Mouse (Mus musculus): ENCODE data around the gene Mpeg1.

The Mpeg1 gene

DNA sequence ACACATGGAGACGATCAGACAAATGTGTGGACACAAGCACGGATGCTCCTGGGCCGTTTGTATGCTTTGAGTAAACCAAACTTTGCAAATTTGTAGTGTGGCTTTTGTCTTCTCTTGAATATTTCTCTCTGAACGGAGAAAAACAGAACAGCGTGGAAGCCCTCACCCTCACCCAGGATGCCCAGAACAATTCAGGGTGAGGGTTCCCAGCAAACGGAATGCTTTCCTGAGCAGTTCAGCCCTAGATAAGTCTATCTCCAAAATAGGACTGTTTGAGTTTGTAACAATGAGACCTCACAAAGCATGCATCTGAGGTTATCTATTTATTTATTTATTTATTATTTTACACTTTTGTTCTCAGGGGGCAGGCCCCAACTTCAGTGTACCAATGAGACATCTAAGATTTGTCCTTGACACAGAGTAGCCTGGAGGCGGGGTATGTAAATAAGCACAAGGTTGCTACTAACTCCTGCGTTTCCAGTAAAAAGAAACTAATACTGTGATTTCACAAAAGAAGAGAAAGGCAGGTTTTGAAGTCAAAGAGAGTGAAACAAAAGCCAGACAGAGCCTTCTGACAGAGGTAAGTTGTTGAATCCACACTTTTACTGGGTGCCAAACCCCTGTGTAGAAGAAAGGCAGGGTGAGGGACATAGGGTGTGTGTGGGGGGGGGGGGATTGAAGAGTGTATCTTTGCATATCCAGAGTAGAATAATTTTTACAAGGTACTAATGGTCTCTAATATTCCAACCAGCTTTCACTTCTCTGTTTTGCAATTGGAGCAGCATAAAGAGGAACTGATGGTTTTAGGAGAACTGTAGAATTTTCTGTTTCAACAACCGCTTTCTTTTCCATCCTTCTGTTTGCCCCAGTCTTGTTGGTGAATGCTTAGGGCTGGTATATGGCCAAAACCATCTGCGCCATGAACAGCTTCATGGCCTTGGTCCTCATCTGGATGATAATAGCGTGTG is at the start of gene Mpeg1:
Gene Mpeg1, plus strand, starts transcription at position 498 of the 968 bp plus-strand sequence.
- no peak for DNase-seq

DNA sequence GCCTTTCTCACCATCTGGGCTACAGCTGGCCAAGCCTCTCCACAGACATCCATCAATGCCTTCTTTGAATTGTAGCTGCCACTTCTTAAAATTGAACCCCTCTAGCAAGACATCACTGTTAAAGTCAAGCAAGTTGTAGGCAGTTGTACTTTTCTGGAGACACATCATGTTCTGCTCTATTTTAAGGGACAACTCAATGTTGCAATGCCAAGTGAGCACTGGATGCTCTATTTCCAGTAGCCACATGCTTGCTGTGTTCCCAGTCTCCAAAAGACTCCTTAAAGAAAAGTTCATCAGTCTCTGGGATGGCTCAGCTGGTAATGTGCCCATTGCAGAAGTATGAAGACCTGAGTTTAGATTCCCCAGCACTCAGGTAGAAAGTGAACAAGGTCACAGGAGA is 46.8 kb upstream of the Mpeg1 start:
- DNase-seq = no peak

DNA sequence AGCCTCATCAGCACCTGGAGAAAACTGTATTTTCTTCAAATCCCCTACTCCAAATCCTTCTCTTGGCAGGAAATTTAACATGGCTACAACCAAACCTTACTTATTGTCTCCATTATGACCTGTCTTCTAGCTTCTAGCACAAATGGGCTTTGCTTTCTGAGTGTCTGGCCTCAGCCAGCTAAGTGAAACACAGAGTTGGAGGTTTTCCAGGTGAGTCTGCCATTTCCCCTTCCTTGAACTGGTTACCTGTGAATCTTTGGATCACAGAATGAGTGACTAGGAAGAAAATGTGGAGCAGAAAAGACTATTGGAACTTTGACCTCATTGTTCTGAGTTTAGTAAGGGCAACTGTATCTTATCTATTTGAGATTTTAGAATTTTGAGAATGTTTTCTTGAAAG is 43.2 kb upstream of the Mpeg1 start, which contains the start of gene Olfr1441:
Gene Olfr1441, plus strand, starts transcription at position 73 of the 400 bp plus-strand sequence.
- DNase-seq = no peak

DNA sequence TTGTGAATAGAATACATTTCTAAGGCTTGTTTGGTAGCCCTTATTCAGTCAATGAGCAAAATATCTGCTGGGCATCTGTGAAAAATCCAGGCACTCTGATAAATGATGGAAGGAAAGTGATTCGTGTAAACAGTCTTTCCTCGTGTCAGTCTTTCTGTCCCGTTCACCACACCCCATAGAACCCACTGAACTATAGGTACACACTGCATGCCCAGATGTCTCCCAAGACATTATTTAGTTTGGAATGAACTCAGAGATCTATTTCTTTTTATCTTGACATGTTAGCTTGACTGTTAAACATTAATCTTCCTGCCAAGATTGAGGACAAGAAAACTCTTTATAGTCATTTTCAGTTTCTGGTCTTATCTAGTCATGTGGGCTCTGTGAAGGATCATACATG is 42.3 kb upstream of the Mpeg1 start:
- no peak for DNase-seq

DNA sequence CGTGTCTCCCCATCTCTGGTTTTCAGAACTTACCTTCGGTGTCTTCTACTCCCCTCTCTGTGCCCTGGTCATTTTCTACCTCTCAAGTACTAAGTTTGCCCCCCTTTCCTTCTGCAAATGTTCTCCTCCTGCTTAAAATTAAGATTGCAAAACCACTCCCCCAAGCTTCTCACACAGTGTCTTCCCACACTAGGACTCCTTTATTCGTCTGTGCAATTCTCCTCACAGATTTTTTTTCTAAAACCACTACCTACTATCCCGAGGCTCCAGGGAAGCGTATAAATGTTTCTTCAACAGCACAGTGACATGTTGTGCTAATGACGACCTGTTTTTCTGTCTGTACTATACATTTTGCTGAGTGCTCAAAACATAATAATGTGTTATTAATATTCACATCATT is 40.0 kb upstream of the Mpeg1 start:
- no peak for DNase-seq

DNA sequence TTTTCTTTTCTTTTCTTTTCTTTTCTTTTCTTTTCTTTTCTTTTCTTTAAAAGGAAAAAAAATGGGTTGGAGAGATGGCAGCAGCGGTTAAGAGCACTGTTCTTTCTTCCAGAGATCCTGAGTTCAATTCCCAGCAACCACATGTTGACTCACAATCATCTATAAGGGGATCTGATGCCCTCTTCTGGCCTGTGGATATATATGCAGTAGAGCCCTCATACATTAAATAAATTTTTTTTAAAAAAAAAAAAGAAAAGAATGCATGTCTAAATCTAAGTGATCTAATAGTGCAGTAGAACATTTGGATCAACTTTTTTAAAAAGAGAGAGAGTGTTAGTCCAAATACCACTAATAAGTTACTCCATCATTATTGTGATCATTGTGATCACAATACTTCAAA is 38.9 kb upstream of the Mpeg1 start:
- DNase-seq = no peak

DNA sequence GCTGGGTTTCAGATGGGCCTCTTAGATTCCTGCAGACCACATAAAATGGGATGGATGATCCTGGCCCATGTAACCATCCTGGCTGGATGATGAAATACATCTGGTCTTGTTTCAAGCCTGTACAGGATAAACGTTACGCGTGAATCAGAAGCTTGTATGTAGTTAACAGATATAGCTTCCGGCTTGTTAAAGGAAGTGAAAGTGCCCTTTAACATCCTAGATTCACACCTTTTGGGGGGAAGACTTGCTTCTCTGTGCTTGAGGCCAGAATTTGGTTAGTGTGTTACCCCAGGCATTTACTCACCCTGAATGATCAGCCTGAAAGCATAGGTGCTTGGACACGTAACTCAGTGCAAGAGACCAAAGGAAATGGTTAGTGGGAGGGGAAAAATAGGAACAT is 33.5 kb upstream of the Mpeg1 start:
- DNase-seq = no peak

DNA sequence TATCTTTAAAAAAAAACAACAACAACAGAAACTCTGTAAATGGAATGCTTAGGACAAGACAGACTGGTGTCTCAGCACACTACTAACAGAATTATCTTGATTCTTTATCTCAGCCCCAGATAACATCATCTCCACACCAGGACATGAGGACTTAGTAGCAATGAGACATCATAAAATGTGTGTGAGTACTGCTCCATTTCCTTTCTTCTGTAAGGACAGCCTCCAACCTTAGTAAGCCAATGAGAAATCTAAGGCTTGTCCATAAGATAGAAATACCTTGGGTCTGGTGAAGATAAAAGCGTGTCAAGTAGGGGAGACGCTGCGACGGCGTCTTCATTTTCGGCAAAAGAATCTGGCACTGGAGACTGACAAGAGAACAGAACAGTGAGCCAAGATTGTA is 33.0 kb upstream of the Mpeg1 start, which contains the start of gene Pfpl:
Gene Pfpl, plus strand, starts transcription at position 301 of the 400 bp plus-strand sequence.
- DNase-seq = no peak

DNA sequence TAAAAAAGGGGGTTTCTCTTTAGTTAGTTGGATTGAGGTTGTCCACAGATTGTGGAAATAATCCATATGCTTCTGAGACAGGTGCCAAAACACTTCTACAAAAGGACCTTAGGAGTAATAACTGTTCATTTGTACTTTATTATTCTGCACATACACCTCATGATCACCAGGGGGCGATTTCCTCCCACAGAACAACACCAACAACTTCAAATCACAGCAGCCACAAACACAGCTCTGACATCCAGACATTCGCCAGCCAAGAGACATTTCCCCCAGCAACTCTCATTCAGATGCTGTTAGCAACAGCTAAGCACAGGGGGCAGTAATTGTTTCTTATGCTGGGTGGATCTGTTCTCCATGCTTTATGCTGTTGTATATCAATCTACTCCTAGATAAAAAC is 27.5 kb upstream of the Mpeg1 start:
- DNase-seq = no peak

DNA sequence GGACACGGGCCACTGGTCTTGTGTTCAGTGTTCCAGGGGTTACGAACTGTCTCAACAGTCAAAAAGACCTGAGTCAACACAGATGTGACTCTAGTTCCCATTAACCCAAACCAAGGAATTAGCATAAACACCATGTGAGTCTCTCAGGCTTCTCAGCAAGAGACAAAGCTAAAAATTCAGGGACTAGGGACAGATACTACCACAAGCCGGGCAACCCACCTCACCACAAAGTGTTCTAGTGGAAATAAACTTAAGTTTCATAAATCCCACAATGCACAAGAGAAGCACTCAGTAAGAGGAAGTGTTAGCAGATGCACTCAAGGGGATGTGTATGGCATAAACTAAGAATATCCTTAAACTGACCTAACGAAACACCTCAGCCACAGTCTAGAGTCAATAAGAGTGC is 25.6 kb upstream of the Mpeg1 start:
- no peak for DNase-seq

DNA sequence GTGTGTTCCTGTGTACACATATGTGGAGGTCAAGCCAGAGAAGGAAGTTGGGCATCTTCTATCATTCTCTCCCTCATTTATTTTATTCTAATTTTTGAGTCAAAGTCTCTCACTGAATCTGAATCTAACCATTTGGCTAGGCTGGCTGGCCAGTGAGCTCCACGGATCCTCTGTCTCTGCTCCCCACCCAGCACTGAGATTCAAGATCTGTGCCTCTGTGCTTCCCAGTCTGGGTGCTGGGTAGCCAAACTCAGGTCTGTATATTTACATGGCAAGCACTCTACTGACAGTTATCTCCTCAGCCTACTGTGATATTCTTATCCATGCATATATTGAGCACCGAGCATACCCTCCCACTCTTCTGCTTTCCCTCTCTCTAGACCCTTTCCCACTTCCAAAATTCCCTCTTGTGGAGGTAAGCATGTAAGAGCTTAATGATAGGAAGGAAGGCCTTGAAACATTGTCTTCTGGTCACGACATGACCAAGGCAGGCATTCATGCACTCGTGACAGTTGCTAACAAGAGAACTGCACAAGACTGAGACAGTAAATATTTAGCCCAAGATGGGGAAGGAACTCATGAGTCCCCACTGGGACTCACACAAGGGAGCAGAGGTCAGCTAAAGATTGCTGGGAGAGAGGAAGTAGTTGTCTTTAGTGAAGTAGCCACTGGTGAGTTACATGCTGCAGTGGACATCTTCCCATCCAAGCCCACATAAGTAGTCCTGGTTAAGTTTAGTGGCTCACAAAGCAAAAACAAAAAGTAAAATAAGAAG is 24.6 kb upstream of the Mpeg1 start:
- DNase-seq = no peak

DNA sequence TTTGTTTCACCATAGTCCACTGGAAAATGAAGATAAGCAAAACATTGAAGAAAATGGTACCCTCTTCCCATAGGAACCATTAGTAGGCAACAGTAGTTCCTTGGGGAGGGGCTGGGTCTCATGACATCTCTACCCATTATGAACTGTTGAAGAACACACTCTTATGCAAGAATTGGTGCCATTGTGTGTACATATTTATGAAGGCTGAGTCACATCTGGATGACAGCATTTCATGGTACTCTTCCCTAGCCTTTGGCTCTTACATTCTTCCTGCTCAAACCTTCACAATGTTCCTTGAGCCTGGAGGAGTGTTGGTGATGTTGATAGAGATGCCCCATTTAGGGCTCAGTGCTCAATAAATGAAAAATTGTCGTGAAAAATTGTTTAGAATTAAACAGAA is 21.0 kb upstream of the Mpeg1 start:
- DNase-seq = no peak

DNA sequence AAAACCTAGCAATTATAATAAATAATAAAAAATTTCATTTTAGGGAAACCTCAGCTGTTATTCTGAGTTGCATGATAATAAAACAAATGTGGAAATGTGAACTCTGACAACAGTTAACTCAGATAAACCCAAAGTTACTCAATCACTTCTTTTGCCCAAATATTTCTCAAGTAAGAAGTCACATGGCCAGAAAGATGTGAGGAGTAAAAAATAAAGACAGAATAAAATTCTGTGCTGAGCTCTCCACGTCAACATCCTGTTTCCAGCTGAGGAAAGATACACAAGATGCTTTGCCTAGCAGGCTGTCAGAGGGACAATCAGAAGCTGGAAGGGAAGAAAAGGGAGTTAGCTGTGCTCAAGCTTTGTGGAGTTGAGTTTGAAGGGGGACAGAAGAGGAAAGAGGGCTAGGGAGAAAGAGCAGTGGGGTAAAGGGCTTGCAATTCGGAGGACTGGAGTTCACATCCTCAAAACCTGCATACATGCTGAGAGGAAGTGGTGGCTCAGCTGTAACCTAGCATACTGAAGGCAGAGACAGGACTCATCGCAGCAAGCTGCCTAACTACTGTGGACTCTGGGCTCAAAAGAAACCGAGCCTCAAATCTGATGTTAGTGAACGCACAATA is 20.4 kb upstream of the Mpeg1 start:
- no peak for DNase-seq

DNA sequence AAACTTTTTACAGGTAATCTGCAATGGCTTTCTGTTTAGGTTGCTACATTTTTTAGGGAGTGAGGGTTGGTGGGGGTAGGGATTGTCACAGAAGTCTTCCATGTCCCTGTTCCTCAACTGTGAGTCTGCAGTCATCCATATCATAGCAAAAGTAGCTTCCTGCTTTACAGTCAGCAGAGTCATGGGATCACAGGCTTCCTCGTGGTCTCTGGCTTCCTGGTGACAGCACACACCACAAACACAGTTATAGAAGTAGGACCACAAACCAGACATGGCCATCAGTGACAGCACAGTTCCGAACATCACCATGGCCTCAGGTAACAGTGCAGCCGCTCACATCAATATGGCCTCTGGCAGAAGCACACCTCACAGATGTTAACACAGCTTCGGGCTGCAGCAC is 18.0 kb upstream of the Mpeg1 start:
- DNase-seq = no peak

DNA sequence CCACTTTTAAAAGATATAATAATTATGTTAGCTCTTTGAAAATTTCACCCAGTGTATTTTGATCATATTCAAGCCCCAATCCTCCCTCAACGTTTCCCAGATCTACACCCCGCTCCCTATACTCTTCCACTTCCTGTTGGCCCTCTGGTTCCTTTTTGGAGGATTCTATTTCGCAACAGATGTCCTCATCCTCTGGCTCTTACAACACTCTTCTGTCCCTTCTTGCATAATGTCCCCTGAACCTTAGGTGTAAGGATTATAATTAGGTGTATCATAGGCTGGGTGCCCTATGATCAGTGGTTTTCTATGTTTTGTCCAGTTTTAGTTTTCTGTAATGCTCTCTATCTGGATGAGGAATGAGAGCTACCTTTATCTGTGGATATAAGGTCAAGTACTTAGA is 15.6 kb upstream of the Mpeg1 start:
- no peak for DNase-seq

DNA sequence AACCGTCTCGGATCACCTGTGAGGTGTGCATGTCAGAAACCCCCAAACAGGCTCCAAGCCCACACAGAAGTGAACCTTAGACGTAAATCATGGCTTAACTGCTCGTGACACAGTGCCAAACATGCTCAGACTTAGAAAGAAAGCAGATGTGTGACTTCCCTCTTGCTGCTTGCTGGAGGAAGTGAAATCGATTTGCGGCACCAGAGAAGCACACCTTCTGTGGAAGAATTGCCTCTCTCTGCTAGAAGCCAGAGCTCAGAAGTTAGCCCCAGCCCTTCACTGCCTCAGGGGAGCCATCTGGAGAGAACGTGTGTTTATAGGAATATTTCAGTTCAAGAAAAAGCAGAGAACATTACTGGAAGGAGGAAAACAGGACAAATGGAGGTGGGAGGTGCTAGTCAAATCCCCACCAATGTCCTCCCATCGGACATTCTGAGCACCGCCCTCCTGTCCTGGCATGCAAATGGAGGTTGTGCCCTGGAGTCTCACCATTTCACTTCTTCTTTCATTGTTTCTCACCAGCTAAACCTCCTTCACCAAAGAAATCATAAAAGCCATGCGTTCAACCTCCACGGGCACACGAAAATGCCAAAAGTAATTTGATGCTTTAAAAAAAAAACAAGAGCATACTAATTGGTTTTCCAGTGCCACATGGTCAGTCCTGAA is 3.0 kb upstream of the Mpeg1 start:
- no peak for DNase-seq

DNA sequence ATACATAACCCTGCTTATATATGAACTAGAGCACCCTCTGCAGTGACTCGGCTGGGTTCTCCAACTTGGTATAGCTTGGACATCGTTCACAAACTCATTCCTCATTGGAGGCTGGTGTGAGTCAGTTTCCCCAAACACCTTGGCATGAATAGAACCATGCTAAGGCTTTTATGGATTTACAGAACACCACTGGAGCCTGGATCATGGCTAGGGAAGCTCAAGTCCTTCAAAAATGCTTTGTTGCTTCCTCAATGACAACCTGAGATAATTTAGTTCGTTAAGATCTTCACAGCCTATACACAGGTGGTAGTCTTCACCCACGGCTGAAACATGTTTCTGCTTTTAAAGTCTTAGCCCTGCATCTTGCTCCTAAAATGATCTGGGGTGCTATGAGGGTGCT is 1.1 kb upstream of the Mpeg1 start:
- DNase-seq = no peak

DNA sequence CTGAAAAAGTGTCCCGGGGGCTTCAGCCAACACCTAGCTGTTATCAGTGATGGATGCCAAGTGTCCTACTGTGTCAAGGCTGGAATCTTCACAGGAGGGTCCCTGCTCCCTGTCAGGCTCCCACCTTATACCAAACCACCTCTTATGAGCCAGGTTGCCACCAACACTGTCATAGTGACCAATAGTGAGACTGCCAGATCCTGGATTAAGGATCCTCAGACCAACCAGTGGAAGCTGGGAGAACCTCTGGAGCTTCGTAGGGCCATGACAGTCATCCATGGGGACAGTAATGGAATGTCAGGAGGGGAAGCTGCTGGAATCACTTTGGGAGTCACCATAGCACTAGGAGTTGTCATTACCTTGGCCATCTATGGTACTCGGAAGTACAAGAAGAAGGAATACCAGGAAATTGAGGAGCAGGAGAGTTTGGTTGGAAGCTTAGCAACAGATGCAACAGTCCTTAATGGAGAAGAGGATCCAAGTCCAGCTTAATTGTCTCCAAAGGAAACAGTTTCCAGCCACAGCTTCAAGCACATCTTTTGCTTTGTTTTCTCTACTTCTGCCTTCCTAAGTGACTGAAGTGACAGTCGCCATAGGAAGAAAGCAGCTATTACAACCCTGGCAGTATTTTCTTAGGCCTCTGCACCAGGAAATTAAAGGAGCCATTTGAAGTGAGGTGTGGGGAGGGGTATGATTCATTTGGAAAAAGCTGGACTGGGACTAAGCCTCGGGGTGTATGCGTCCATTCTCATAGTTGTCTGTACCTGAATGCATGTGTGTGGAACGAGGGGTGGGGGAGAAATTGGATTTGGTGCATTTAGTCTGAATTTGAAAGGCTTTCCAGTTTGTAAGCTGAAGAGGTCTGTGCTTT is 2.5 kb downstream of the Mpeg1 start:
- no peak for DNase-seq

DNA sequence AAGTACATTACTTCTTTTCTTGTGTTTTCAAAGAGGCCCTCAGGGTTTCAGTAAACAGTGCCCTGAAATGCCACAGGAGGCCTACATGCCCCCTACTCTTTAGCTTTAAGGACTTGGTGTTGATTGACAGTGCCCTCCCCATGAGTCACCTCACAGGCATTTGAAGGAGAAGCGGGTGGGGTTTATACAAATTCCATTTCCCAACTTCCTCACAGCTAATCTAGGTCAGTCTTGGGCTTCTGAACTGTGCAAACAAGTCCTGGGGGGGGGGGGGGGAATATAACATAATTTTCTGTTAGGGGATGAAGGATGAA is 3.1 kb downstream of the Mpeg1 start:
- DNase-seq = no peak

DNA sequence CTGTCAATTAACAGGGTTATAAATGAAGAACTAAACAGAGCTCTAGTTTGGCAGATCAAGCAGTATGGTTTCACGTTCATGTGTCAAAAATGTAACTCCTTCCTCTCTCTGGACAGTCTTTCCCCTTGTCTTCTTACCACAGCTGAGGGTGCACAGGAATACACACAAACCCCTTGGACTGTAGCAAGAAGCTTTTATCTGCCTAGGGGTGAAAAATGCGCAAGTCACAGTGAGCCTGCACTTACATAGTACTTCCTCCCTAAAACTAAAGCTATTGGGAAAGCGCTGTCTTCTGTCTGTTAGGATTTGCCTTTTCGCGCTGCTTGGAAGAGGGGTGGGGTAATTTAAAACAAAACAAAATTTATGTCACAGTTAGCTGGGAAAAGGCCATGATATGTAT is 3.5 kb downstream of the Mpeg1 start:
- DNase-seq = no peak

DNA sequence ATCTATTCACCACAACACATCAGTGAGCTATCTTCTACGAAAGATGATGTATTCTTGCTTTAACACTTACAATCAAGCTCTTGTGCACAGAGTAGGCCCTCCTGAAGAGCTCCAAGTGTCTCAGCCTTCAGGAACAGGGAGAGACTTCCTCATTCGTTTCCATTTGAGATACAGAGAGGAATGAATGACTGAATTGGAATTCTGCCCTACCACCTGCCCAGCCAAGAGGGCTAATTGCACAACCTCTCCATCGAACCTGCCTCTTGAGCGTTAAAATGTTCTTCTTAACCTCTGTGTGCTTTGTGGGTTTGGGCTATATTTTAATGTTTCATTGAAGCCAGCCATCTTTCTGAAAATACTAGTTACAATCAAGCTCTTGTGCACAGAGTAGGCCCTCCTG is 4.1 kb downstream of the Mpeg1 start:
- no peak for DNase-seq

DNA sequence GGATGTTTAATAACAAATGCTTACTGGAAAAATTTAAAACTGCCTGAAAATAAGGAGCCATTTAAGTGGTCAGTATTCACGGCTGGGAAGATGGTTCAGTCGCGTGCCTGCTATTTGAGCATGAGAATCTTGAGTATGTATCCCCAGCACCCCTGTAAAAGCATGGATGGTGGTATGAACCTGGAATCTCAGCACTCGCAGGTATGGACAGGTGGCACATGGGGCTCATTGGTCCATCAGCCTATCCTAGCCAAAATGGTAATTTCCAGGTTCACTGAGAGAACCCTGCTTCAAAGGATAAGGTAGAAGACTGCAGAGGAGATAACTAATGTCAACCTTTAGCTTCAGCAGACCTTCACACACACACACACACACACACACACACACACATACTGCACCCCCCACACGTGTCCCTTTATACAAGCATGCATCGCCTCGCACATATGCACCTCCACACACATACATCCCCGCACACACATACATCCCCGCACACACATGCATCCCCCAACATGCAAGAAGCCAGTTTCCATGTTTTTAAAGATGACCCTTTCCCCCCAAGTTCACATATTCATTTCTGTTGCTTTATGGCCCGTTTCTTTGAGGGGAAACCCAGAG is 5.1 kb downstream of the Mpeg1 start:
- no peak for DNase-seq

Measured in right cerebral cortex, postnatal 25 days (tissue).